Mouse (Mus musculus): ENCODE measurements around the gene Map3k21. TPM values are rescaled to one million over a fixed set of nuclear protein-coding genes. Genes with fewer than 3 reads are reported as not detected.

Gene Map3k21
- 1 to 10 TPM; 1.6 to 1.8 TPM for total RNA-seq (2021)
- long read RNA-seq, experiment 1: 0 reads
- long read RNA-seq, experiment 2, partial matches to known transcripts: 1 of 1 reads
- long read RNA-seq, experiment 2, other reads (novel, unspliced or antisense): 0 of 1 reads

GRCm38 (mm10) chr8:125910365-125911228 lies at the start of gene Map3k21:
Gene Map3k21 (plus strand): TSS chr8:125910450.
- DNase-seq (ENCODE audit: low spot score in 2 of 2): peak in 1 of 2 experiments; percentile 34

- no peak for DNase-seq (ENCODE audit: low spot score in 2 of 2)
Measured at GRCm38 (mm10) chr8:125866125-125866524, 44.1 kb upstream of the Map3k21 start.

- DNase-seq (ENCODE audit: low spot score in 2 of 2): no peak
Measured at GRCm38 (mm10) chr8:125868552-125868951, 41.7 kb upstream of the Map3k21 start.

GRCm38 (mm10) chr8:125869739-125870138 lies 40.5 kb upstream of the Map3k21 start:
- DNase-seq (ENCODE audit: low spot score in 2 of 2): no peak

GRCm38 (mm10) chr8:125870179-125870702 lies 40.0 kb upstream of the Map3k21 start:
- no peak for DNase-seq (ENCODE audit: low spot score in 2 of 2)

GRCm38 (mm10) chr8:125870821-125871321 lies 39.4 kb upstream of the Map3k21 start:
- peak; percentile 49 to 69 for DNase-seq (ENCODE audit: low spot score in 2 of 2)

GRCm38 (mm10) chr8:125872501-125873249 lies 37.6 kb upstream of the Map3k21 start:
- DNase-seq (ENCODE audit: low spot score in 2 of 2): no peak

GRCm38 (mm10) chr8:125873250-125873534 lies 37.1 kb upstream of the Map3k21 start:
- no peak for DNase-seq (ENCODE audit: low spot score in 2 of 2)

GRCm38 (mm10) chr8:125880447-125880846 lies 29.8 kb upstream of the Map3k21 start:
- no peak for DNase-seq (ENCODE audit: low spot score in 2 of 2)

GRCm38 (mm10) chr8:125887549-125887948 lies 22.7 kb upstream of the Map3k21 start:
- no peak for DNase-seq (ENCODE audit: low spot score in 2 of 2)

GRCm38 (mm10) chr8:125889920-125890319 lies 20.3 kb upstream of the Map3k21 start:
- DNase-seq (ENCODE audit: low spot score in 2 of 2): peak in 1 of 2 experiments; percentile 37

- DNase-seq (ENCODE audit: low spot score in 2 of 2): no peak
Measured at GRCm38 (mm10) chr8:125897388-125897787, 12.9 kb upstream of the Map3k21 start.

GRCm38 (mm10) chr8:125897868-125898788 lies 12.1 kb upstream of the Map3k21 start, which contains the start of gene Pcnx2:
Gene Pcnx2 (minus strand): TSS chr8:125898317.
- peak; percentile 86 to 87 for DNase-seq (ENCODE audit: low spot score in 2 of 2)

GRCm38 (mm10) chr8:125898899-125899298 lies 11.4 kb upstream of the Map3k21 start:
- peak; percentile 65 to 76 for DNase-seq (ENCODE audit: low spot score in 2 of 2)

- no peak for DNase-seq (ENCODE audit: low spot score in 2 of 2)
Measured at GRCm38 (mm10) chr8:125901167-125901566, 9.1 kb upstream of the Map3k21 start.

GRCm38 (mm10) chr8:125902521-125902920 lies 7.7 kb upstream of the Map3k21 start:
- no peak for DNase-seq (ENCODE audit: low spot score in 2 of 2)

- no peak for DNase-seq (ENCODE audit: low spot score in 2 of 2)
Measured at GRCm38 (mm10) chr8:125905341-125905740, 4.9 kb upstream of the Map3k21 start.

GRCm38 (mm10) chr8:125907311-125907710 lies 2.9 kb upstream of the Map3k21 start:
- no peak for DNase-seq (ENCODE audit: low spot score in 2 of 2)

- DNase-seq (ENCODE audit: low spot score in 2 of 2): no peak
Measured at GRCm38 (mm10) chr8:125909661-125910364, 437 bp upstream of the Map3k21 start.

- peak in 1 of 2 experiments; percentile 23 for DNase-seq (ENCODE audit: low spot score in 2 of 2)
Measured at GRCm38 (mm10) chr8:125911229-125911580, 955 bp downstream of the Map3k21 start.

Data from left cerebral cortex, adult 18-20 months (tissue).